Mouse (Mus musculus): ENCODE results near the gene Zfp248. TPM values are rescaled to one million over a fixed set of nuclear protein-coding genes. Genes with fewer than 3 reads are reported as not detected.

The Zfp248 gene
- polyA plus RNA-seq, 1 experiment from 2014 or later, result 13.0 TPM

DNA sequence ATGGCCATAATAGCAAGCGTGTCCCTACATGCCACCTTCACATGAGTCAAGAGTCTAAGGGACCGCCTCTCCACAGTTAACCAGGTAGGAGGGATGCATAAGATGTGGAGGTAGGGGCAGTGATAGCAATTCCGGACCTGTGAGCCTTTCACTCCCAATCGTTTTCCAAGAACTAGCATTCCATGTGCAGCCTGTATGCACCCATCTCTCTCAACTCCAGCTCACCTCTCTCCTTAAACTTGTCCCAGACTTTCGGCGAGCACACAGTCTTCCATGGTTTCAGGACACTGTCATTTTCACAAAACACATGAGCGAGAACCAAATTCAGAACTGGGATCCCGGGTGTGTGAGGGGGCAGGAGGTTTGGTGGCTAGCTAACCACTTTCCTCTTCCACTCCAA is 876 bp downstream of the Zfp248 start:
- H3K36me3 ChIP-seq (ENCODE audit: control insufficient read depth, insufficient read depth, low read length), result peaks cover 3% of the 10 kb centered on the region; the same call in 1 of the 2 replicates
- peak overlapping the region; percentile 59 for H3K4me3 ChIP-seq (ENCODE audit: low read depth, low read length)
- peak overlapping the region; percentile 82 for H3K9ac ChIP-seq (ENCODE audit: low read length)
- H3K27me3 ChIP-seq (ENCODE audit: control insufficient read depth, insufficient read depth, low read length), result no peaks in the 10 kb centered on the region
- H3K4me2 ChIP-seq (ENCODE audit: low read depth, severe bottlenecking), result peak overlapping the region; percentile 66
- DNase-seq (ENCODE audit: low spot score), result peak; percentile 25
- ATAC-seq (ENCODE audit: insufficient number of reproducible peaks, low FRiP score, low TSS enrichment, low read depth), result no peak
- H3K27ac ChIP-seq (replicated peaks; ENCODE audit: low read depth, low read length), result no peak overlapping the region
- WGBS, result 41% methylated on average over 8 of the region's 8 CpGs
- H3K9me3 ChIP-seq (ENCODE audit: control insufficient read depth, low read length), result no peaks in the 10 kb centered on the region
- no peaks in the 10 kb centered on the region for H3K4me1 ChIP-seq (ENCODE audit: control insufficient read depth, insufficient read depth, low read length)

GRCm38 (mm10) chr6:118431502-118431901 is 23.8 kb downstream of the Zfp248 start:
- Histone ChIP-seq H3K4me1 (ENCODE audit: control insufficient read depth, insufficient read depth, low read length) (no peaks in the 10 kb centered on the region), H3K9me3 (ENCODE audit: control insufficient read depth, low read length) (no peaks in the 10 kb centered on the region; the same call in 1 of the 2 replicates), H3K4me3 (ENCODE audit: low read depth, low read length) (no peak overlapping the region), H3K36me3 (ENCODE audit: control insufficient read depth, insufficient read depth, low read length) (peaks cover 19% of the 10 kb centered on the region), H3K27ac (replicated peaks; ENCODE audit: low read depth, low read length) (no peak overlapping the region), H3K9ac (ENCODE audit: low read length) (no peak overlapping the region), H3K27me3 (ENCODE audit: control insufficient read depth, insufficient read depth, low read length) (no peaks in the 10 kb centered on the region), H3K4me2 (ENCODE audit: low read depth, severe bottlenecking) (no peak overlapping the region)
- DNase-seq (ENCODE audit: low spot score) (no peak), ATAC-seq (ENCODE audit: insufficient number of reproducible peaks, low FRiP score, low TSS enrichment, low read depth) (no peak)
- WGBS, result 90% methylated on average over 4 of the region's 4 CpGs

DNA sequence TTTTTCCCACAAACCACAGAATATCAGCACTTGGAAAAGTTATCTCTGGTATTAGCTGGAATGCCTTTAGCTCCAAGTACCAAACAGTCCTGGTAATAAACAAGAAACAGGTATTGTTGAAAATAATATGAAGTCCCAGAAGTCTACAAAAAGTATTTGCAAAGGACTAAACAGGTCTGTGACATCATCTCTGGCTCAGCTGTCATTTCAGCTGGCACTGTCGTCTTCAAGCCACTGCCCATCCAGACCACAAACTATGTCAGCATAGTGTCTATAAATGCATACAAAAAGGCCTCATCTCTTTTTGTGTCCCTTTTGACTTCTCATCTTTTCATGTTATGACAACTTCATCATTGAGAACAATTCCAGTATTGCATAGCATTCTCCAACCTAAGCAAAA is 28.7 kb downstream of the Zfp248 start:
- no peak overlapping the region for H3K4me3 ChIP-seq (ENCODE audit: low read depth, low read length)
- ATAC-seq (ENCODE audit: insufficient number of reproducible peaks, low FRiP score, low TSS enrichment, low read depth) (no peak), DNase-seq (ENCODE audit: low spot score) (no peak)
- H3K9me3 ChIP-seq (ENCODE audit: control insufficient read depth, low read length), result no peaks in the 10 kb centered on the region; the same call in 1 of the 2 replicates
- H3K4me1 ChIP-seq (ENCODE audit: control insufficient read depth, insufficient read depth, low read length), result no peaks in the 10 kb centered on the region
- H3K36me3 ChIP-seq (ENCODE audit: control insufficient read depth, insufficient read depth, low read length), result peaks cover 19% of the 10 kb centered on the region
- 95% methylated on average over 1 of the region's 1 CpGs for WGBS
- H3K27me3 ChIP-seq (ENCODE audit: control insufficient read depth, insufficient read depth, low read length), result no peaks in the 10 kb centered on the region
- no peak overlapping the region for H3K4me2 ChIP-seq (ENCODE audit: low read depth, severe bottlenecking)
- no peak overlapping the region for H3K9ac ChIP-seq (ENCODE audit: low read length)
- H3K27ac ChIP-seq (replicated peaks; ENCODE audit: low read depth, low read length), result no peak overlapping the region

DNA sequence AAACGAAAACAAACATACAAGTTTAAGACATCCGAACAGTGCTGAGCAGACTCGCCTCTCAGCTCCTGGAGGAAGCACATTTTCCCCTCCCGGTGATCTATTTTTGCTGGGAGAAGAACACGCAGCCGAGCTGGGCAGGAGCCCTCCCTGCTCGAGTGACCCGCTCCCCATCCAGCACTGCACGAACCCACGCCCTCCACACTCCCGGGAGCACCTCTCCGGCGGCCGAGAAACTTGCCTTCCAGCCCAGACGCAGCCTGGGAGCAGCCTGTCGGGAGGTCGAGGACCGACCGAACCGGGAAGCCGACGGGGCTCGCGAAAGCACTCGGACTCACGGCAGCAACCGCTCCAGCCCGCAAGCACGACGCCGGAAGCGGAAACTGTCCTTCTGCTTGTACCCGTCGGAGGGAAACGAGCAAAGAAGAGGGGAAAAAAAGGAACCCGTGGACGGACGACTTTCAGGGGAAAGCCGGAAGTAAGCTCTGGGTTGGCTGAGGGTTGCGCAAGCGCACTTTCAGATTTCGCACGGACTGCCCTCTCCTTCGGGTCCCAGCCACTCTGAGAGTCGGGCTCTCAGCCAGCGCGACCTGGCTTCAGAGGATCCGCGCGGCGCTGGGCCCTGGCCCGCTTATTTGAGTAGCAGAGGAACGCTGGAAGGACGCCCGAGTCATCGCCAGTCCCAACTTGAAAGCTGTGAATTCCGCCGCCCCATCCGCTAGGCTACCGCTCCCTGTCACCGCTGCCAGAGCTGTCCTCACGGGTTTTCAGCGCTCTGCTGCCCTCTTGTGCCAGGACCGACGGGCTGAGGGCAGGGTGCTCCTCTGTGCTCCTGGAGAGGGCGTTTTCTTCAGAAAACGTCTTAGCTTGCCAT is 36.0 kb downstream of the Zfp248 start, which contains the start of gene Bms1:
Bms1 (minus strand) TSS at position 425 of the 871 bp plus-strand sequence.
- under 1% methylated on average over 67 of the region's 67 CpGs for WGBS
- DNase-seq (ENCODE audit: low spot score) (peak; percentile 93), ATAC-seq (ENCODE audit: insufficient number of reproducible peaks, low FRiP score, low TSS enrichment, low read depth) (peak; percentile 95)
- H3K4me1 ChIP-seq (ENCODE audit: control insufficient read depth, insufficient read depth, low read length), result no peaks in the 10 kb centered on the region
- H3K9me3 ChIP-seq (ENCODE audit: control insufficient read depth, low read length), result no peaks in the 10 kb centered on the region
- H3K36me3 ChIP-seq (ENCODE audit: control insufficient read depth, insufficient read depth, low read length), result peaks cover 6% of the 10 kb centered on the region; the same call in 1 of the 2 replicates
- peak within 1 kb of the TSS; percentile 56 for H3K4me2 ChIP-seq (ENCODE audit: low read depth, severe bottlenecking)
- H3K9ac ChIP-seq (ENCODE audit: low read length), result peak within 1 kb of the TSS; percentile 73
- no peak within 1 kb of the TSS; the same call in 1 of the 2 replicates for H3K27ac ChIP-seq (replicated peaks; ENCODE audit: low read depth, low read length)
- H3K27me3 ChIP-seq (ENCODE audit: control insufficient read depth, insufficient read depth, low read length), result no peaks in the 10 kb centered on the region
- H3K4me3 ChIP-seq (ENCODE audit: low read depth, low read length), result peak within 1 kb of the TSS; percentile 81

DNA sequence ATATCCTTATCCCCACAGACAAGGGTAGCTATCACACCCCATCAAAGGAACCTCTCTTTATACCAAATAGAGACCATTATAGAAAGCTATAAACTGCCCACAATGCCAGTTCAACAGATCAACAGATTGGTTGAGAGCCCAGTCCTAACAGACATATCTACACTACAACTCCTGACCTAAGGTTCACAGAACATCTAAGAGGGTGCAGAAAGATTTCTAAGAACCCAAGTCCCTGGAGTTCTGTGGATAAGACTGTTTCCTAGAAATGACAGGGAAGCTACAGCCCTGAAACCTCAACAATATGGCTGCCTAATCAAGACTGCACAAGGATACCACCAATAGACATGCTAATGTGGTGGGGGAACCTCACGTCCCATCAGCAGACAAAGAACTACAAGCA is 44.9 kb downstream of the Zfp248 start:
- no peak overlapping the region for H3K4me3 ChIP-seq (ENCODE audit: low read depth, low read length)
- DNase-seq (ENCODE audit: low spot score) (no peak), ATAC-seq (ENCODE audit: insufficient number of reproducible peaks, low FRiP score, low TSS enrichment, low read depth) (no peak)
- no peak overlapping the region for H3K9ac ChIP-seq (ENCODE audit: low read length)
- H3K4me1 ChIP-seq (ENCODE audit: control insufficient read depth, insufficient read depth, low read length), result no peaks in the 10 kb centered on the region
- H3K36me3 ChIP-seq (ENCODE audit: control insufficient read depth, insufficient read depth, low read length), result peaks cover 22% of the 10 kb centered on the region; the same call in 1 of the 2 replicates
- no peak overlapping the region for H3K4me2 ChIP-seq (ENCODE audit: low read depth, severe bottlenecking)
- H3K27me3 ChIP-seq (ENCODE audit: control insufficient read depth, insufficient read depth, low read length), result no peaks in the 10 kb centered on the region
- WGBS, result 92% methylated on average over 1 of the region's 1 CpGs
- H3K9me3 ChIP-seq (ENCODE audit: control insufficient read depth, low read length), result no peaks in the 10 kb centered on the region
- no peak overlapping the region for H3K27ac ChIP-seq (replicated peaks; ENCODE audit: low read depth, low read length)

- H3K27ac ChIP-seq (replicated peaks; ENCODE audit: low read depth, low read length), result no peak overlapping the region
- no peak overlapping the region for H3K4me2 ChIP-seq (ENCODE audit: low read depth, severe bottlenecking)
- H3K36me3 ChIP-seq (ENCODE audit: control insufficient read depth, insufficient read depth, low read length), result peaks cover 23% of the 10 kb centered on the region
- no peaks in the 10 kb centered on the region for H3K27me3 ChIP-seq (ENCODE audit: control insufficient read depth, insufficient read depth, low read length)
- ATAC-seq (ENCODE audit: insufficient number of reproducible peaks, low FRiP score, low TSS enrichment, low read depth), result no peak
- 98% methylated on average over 5 of the region's 5 CpGs for WGBS
- H3K9me3 ChIP-seq (ENCODE audit: control insufficient read depth, low read length), result no peaks in the 10 kb centered on the region
- no peak overlapping the region for H3K9ac ChIP-seq (ENCODE audit: low read length)
- DNase-seq (ENCODE audit: low spot score), result no peak
- no peak overlapping the region for H3K4me3 ChIP-seq (ENCODE audit: low read depth, low read length)
- H3K4me1 ChIP-seq (ENCODE audit: control insufficient read depth, insufficient read depth, low read length), result no peaks in the 10 kb centered on the region
Observed at GRCm38 (mm10) chr6:118408510-118408909, 46.8 kb downstream of the Zfp248 start.

DNA sequence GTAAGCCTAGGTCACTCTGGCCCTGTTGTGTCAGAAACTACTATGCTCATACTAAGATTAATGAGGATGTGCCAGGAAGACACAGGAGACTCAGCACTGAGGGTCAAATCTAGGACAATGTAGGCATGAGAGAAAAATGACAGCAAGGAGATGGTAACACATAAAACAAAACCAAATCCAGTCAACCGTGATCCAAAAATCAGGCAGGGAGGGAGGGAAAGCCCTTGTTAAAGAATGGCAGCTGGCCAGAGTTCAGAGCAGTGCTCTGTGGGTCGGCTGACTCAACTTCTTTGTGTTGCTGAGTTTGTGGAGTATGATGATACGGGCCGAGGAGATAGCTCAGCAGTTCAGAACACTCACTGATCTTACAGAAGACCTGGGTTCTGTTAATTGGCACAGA is 48.9 kb downstream of the Zfp248 start:
- Histone ChIP-seq H3K36me3 (ENCODE audit: control insufficient read depth, insufficient read depth, low read length) (peaks cover 22% of the 10 kb centered on the region), H3K4me3 (ENCODE audit: low read depth, low read length) (no peak overlapping the region), H3K27ac (replicated peaks; ENCODE audit: low read depth, low read length) (no peak overlapping the region), H3K9ac (ENCODE audit: low read length) (no peak overlapping the region), H3K4me1 (ENCODE audit: control insufficient read depth, insufficient read depth, low read length) (no peaks in the 10 kb centered on the region), H3K27me3 (ENCODE audit: control insufficient read depth, insufficient read depth, low read length) (no peaks in the 10 kb centered on the region), H3K9me3 (ENCODE audit: control insufficient read depth, low read length) (no peaks in the 10 kb centered on the region), H3K4me2 (ENCODE audit: low read depth, severe bottlenecking) (no peak overlapping the region)
- DNase-seq (ENCODE audit: low spot score) (no peak), ATAC-seq (ENCODE audit: insufficient number of reproducible peaks, low FRiP score, low TSS enrichment, low read depth) (no peak)
- 89% methylated on average over 4 of the region's 4 CpGs for WGBS

DNA sequence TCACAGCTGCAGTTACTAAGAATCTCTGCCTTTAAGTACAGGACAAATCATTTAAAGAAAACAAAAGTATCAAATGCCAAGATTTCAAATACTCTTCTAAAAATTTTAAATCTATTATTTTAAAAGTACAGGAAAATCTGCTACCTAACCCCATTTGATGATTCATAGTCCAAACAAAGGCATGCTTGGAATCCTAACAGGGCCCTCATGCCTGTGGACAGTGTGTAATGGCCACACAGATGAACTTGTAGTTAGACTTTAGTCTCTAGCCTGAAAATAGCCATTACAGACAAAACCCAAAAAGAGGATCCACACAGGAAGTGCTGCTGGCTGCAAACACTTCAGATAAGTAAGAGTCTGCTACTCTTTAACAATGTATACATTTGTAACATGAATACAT is 64.6 kb downstream of the Zfp248 start:
- no peak for DNase-seq (ENCODE audit: low spot score)
- no peak overlapping the region for H3K9ac ChIP-seq (ENCODE audit: low read length)
- no peaks in the 10 kb centered on the region for H3K27me3 ChIP-seq (ENCODE audit: control insufficient read depth, insufficient read depth, low read length)
- peaks cover 16% of the 10 kb centered on the region; the same call in 1 of the 2 replicates for H3K36me3 ChIP-seq (ENCODE audit: control insufficient read depth, insufficient read depth, low read length)
- H3K4me2 ChIP-seq (ENCODE audit: low read depth, severe bottlenecking), result no peak overlapping the region
- no peak overlapping the region for H3K27ac ChIP-seq (replicated peaks; ENCODE audit: low read depth, low read length)
- ATAC-seq (ENCODE audit: insufficient number of reproducible peaks, low FRiP score, low TSS enrichment, low read depth), result no peak
- H3K9me3 ChIP-seq (ENCODE audit: control insufficient read depth, low read length), result no peaks in the 10 kb centered on the region
- H3K4me3 ChIP-seq (ENCODE audit: low read depth, low read length), result no peak overlapping the region
- H3K4me1 ChIP-seq (ENCODE audit: control insufficient read depth, insufficient read depth, low read length), result no peaks in the 10 kb centered on the region

All from limb, embryonic 11.5 days (tissue).